Mouse (Mus musculus): ENCODE data around the gene Ctdsp1.
A peak's percentile ranks its signal among the peaks of the same experiment; 100 is the strongest.

The Ctdsp1 gene

GRCm38 (mm10) chr1:74379058-74379504 is 12.2 kb upstream of the Ctdsp1 start:
- no peak for DNase-seq

- DNase-seq = no peak
These were observed 10.8 kb upstream of the Ctdsp1 start for GRCm38 (mm10) chr1:74380484-74380883.

DNA sequence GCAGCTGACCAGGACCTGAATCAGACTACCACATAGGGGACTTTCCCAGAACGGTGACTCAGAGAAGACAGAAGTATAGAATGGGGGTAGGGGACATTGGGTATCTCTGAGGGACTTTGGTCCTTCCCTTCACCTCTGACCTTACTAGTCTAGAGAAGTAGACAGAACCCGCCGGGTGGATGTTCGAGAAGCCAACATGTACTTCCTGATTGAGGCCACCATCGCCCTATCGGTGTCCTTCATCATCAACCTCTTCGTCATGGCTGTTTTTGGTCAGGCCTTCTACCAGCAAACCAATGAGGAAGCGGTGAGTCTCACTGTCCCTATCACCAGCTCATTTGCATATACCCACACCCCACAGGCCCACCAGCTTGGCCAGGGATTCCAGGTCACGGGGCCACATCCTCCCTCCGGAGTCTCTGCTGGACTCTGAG is 9.7 kb upstream of the Ctdsp1 start:
- no peak for DNase-seq

- no peak for DNase-seq
These were observed 7.9 kb upstream of the Ctdsp1 start for GRCm38 (mm10) chr1:74383385-74383784.

GRCm38 (mm10) chr1:74384525-74384924 is 6.8 kb upstream of the Ctdsp1 start:
- DNase-seq = no peak

GRCm38 (mm10) chr1:74385064-74385463 is 6.2 kb upstream of the Ctdsp1 start:
- no peak for DNase-seq

DNA sequence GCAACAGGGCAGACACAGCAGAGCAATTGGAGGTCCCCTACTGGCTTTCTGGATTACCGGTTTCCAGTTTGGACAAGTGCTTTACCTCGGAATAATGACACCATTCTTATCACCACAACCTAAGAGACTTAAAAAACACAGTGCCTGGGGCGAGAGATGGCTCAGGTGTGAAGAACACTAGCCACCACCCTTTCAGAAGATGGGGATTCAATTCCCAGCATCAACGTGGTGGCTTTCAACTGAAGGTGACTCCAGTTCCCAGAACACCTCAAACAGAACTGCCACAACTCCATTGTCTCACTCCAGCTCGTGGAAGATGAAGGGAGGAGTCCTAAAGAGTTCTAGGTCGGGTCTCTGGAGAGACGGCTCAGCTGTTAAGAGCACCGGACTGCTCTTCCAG is 5.8 kb upstream of the Ctdsp1 start:
- no peak for DNase-seq

GRCm38 (mm10) chr1:74386363-74386713 is 5.0 kb upstream of the Ctdsp1 start:
- DNase-seq = no peak

DNA sequence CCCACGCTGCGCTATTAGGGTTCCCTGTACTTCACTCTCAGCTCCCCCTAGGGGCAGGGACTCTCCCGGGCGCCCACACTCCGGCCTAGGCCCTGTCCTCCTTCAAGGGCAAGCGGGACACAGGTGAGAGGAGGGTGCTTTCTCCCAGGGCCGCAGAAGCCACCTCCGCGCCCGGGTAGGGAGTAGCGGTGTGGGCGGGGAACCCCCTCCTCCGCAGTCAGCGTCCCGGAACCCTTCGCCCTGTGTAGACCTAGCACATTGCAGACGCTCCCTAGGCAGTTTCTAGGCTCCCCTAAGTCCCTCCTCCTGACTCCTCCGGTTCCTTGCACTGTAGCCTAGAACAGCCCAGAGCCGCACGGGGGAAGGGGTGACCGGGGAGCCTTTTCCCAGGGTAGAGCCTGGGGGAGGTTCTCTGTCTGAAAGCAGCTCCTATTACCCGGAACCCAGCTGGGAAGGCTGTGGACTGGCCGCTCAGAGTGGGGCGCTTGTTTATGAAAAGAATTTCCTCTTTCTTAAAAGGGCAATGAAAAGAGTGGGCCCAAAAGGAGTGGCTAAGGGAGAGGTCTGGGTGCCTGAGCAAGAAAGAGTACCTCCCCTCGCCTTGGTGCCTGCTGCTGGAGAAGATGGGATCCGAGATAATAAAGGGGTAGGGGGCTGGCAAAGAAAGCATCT is 4.5 kb upstream of the Ctdsp1 start:
- DNase-seq = peak; percentile 99

GRCm38 (mm10) chr1:74387386-74387988 is 3.8 kb upstream of the Ctdsp1 start:
- DNase-seq = no peak

DNA sequence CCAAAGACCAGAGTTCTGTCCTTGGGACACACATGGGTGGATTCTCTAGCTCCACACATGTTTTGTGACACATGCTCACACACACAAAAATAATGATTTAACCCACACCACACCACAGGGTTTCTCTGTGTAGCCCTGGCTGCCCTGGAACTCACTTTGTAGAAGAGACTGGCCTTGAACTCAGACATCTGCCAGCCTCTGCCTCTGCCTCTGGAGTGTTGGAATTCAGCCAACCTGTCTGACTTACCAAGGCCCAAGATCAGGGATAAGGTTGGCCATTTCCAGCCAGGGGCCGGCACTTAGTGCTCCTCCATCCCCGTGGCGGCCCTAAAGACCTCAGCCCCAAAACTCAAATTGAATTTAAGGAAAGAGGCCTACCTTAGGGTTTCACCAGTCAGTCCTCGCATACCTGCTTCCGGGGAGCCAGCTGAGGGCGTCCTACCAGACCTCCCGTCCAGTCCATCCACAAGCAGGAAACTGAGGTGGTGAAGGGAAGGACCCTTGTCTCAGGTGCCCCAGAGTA is 2.9 kb upstream of the Ctdsp1 start:
- no peak for DNase-seq

GRCm38 (mm10) chr1:74389831-74390286 is 1.4 kb upstream of the Ctdsp1 start:
- DNase-seq = no peak

- DNase-seq = peak; percentile 70
These were observed 912 bp upstream of the Ctdsp1 start for GRCm38 (mm10) chr1:74390287-74390906.

GRCm38 (mm10) chr1:74391844-74392441 is 634 bp downstream of the Ctdsp1 start:
- peak; percentile 87 for DNase-seq

GRCm38 (mm10) chr1:74392446-74392994 is 1.2 kb downstream of the Ctdsp1 start:
- peak; percentile 86 for DNase-seq

- peak; percentile 56 for DNase-seq
These were observed 1.7 kb downstream of the Ctdsp1 start for GRCm38 (mm10) chr1:74393010-74393409.

GRCm38 (mm10) chr1:74393697-74394096 is 2.4 kb downstream of the Ctdsp1 start:
- no peak for DNase-seq

DNA sequence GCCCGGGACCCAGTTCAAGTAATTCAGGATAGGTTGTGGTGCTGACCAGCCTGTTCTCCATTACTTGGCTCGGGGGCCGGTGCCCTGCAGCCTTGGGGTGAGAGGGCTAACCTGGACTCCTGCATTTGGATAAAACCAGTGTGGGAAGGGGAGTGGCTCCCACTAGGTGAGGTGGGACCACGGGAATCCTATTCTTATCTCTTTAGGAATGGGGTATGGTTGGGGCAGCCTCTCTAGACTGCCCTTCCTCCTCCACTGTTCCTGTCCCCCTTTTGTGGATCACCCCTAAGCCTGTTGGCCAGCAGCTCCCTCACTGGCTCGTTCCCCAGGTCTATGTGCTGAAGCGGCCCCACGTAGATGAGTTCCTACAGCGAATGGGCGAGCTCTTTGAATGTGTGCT is 3.0 kb downstream of the Ctdsp1 start:
- DNase-seq = no peak

- DNase-seq = no peak
These were observed 3.5 kb downstream of the Ctdsp1 start for GRCm38 (mm10) chr1:74394858-74395257.

- no peak for DNase-seq
These were observed 4.0 kb downstream of the Ctdsp1 start for GRCm38 (mm10) chr1:74395290-74395689.

GRCm38 (mm10) chr1:74396456-74397222 is 5.3 kb downstream of the Ctdsp1 start:
- DNase-seq = peak; percentile 87

DNA sequence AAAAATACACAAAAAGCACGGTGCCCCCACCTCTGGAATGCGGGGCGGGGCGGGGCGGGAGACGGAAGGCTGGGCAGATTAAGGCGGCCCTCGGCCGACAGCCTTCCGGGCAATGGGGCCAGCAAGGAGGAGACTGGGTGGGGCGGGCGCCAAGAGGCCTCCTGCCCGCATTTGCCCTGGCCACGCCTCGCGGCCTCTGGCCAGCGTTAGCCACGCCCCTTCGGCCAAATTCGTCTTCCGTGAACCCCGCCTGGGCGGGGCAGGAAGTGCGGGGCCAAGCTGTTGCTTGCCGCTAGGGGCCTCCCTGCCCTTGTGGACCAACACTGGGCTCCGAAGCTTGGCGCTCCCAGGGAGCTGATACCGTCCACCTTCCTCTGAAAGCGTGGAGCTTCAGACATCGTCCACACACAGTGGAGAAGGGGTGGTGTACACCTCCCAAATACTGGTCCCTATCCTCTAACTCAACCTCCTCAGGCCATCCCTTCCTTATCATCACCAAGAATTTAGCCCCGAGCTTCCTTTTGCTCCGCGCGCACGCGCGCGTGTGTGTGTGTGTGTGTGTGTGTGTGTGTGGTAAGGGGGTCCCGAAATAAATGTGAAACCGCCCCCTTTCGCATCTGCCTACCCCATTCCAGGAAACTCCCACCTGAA is 6.1 kb downstream of the Ctdsp1 start:
- peak; percentile 99 for DNase-seq
